ENCODE assay signal across 18 mouse cellular contexts in the genomic region with DNA sequence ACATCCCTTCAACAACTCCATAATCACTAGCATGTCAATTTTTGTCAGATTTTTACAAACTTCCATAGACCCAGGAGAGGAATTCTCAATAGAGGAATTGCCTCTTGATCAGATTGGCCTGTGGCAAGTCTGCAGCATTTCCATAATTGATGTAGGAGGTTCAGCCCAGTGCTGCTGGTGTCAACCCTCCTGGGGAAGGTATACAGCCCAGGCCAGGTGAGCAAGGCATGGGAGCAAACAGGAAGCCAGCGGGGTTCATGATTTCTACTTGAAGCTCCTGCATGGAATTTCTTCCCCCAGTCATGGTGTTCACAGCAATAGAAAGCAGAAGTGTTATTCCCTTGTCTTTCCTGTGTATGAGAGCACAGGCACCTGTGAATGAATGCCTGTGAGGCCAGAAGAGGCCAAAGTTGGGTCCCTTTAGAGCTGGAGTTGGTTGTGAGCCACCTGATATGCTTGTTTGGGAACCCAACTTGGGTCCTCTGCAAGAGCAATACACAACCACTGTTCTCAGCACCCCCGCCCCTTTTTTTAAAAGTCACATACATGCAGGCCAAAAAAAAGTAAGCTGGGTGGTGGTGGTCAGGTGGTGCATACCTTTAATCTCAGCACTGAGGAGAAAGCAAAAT. TPM values are rescaled to one million over a fixed set of nuclear protein-coding genes. Genes with fewer than 3 reads are reported as not detected.
DNase-seq lines count a peak whose midpoint lies in the region; ATAC-seq and TF ChIP-seq lines count a peak whose summit lies in the region.
"Had no signal": no experiment of that assay in that cellular context is flagged by ENCODE, and none has a peak within 500 bp of the region (broad histone marks: within the 10 kb centered on the region; RNA-seq: fewer than 3 reads in every experiment).

No protein-coding gene starts in this region.

- H3K4me2 ChIP-seq in heart, embryonic 12.5 days, result no peak overlapping the region
- H3K4me2 ChIP-seq in liver, embryonic 11.5 days, result no peak overlapping the region
- no peak overlapping the region for H3K4me2 ChIP-seq in liver, embryonic 12.5 days
- H3K4me2 ChIP-seq in liver, postnatal 0 days (ENCODE audit: low read depth, low read length), result no peak overlapping the region
- H3K4me2 ChIP-seq: forebrain, embryonic 13.5 days; hindbrain, embryonic 12.5 days; limb, embryonic 15.5 days; lung, embryonic 14.5 days had no signal

- WGBS in heart, embryonic 12.5 days, result 71% methylated on average over 2 of the region's 2 CpGs
- 68% methylated on average over 2 of the region's 2 CpGs for WGBS in liver, embryonic 11.5 days
- 59% methylated on average over 2 of the region's 2 CpGs for WGBS in liver, embryonic 12.5 days (ENCODE audit: insufficient replicate concordance)
- 78% methylated on average over 2 of the region's 2 CpGs for WGBS in liver, postnatal 0 days (ENCODE audit: insufficient replicate concordance)

- no peak overlapping the region for H3K9ac ChIP-seq in heart, embryonic 12.5 days
- no peak overlapping the region for H3K9ac ChIP-seq in liver, embryonic 11.5 days (ENCODE audit: low read depth, low read length)
- H3K9ac ChIP-seq in liver, embryonic 12.5 days, result no peak overlapping the region
- H3K9ac ChIP-seq in liver, postnatal 0 days (replicated peaks), result no peak overlapping the region
- H3K9ac ChIP-seq: forebrain, embryonic 13.5 days; hindbrain, embryonic 12.5 days; limb, embryonic 15.5 days; lung, embryonic 14.5 days had no signal

- H3K4me3 ChIP-seq in heart, embryonic 12.5 days, result no peak overlapping the region
- no peak overlapping the region for H3K4me3 ChIP-seq in liver, embryonic 11.5 days (ENCODE audit: low read depth, low read length)
- no peak overlapping the region for H3K4me3 ChIP-seq in liver, embryonic 12.5 days
- no peak overlapping the region for H3K4me3 ChIP-seq in liver, postnatal 0 days (ENCODE audit: low read depth, low read length)
- H3K4me3 ChIP-seq: forebrain, embryonic 13.5 days; hindbrain, embryonic 12.5 days; limb, embryonic 15.5 days had no signal

- no peaks in the 10 kb centered on the region for H3K27me3 ChIP-seq in heart, embryonic 12.5 days (replicated peaks)
- H3K27me3 ChIP-seq in liver, embryonic 11.5 days (replicated peaks; ENCODE audit: control insufficient read depth, insufficient read depth, low read length), result no peaks in the 10 kb centered on the region
- no peaks in the 10 kb centered on the region for H3K27me3 ChIP-seq in liver, embryonic 12.5 days (replicated peaks)
- no peaks in the 10 kb centered on the region for H3K27me3 ChIP-seq in liver, postnatal 0 days (ENCODE audit: insufficient read depth, low read length)
- H3K27me3 ChIP-seq: forebrain, embryonic 13.5 days; hindbrain, embryonic 12.5 days; limb, embryonic 15.5 days had no signal

- peak overlapping the region; percentile 18; the same call in 1 of the 2 replicates for H3K27ac ChIP-seq in heart, embryonic 12.5 days (ENCODE audit: poor library complexity, severe bottlenecking)
- peak overlapping the region; percentile 43; the same call in 1 of the 2 replicates for H3K27ac ChIP-seq in liver, embryonic 11.5 days (ENCODE audit: low read depth, low read length)
- no peak overlapping the region for H3K27ac ChIP-seq in liver, embryonic 12.5 days
- H3K27ac ChIP-seq in liver, postnatal 0 days (ENCODE audit: low read depth), result 0 out of 2 replicates have a peak overlapping the region, but pooled peaks have one; percentile 29
- H3K27ac ChIP-seq: forebrain, embryonic 13.5 days; hindbrain, embryonic 12.5 days; limb, embryonic 15.5 days had no signal

- no peak for TF ChIP-seq EP300 in liver, postnatal 0 days (IDR thresholded peaks at IDR 0.05; ENCODE audit: low read depth)

- peaks cover 58% of the 10 kb centered on the region for H3K36me3 ChIP-seq in heart, embryonic 12.5 days
- peaks cover 37% of the 10 kb centered on the region for H3K36me3 ChIP-seq in liver, embryonic 11.5 days (ENCODE audit: control insufficient read depth, insufficient read depth, low read length)
- H3K36me3 ChIP-seq in liver, embryonic 12.5 days, result peaks cover 83% of the 10 kb centered on the region
- peaks cover 60% of the 10 kb centered on the region for H3K36me3 ChIP-seq in liver, postnatal 0 days (replicated peaks; ENCODE audit: insufficient read depth, low read length)

- H3K9me3 ChIP-seq in heart, embryonic 12.5 days (replicated peaks), result no peaks in the 10 kb centered on the region
- no peaks in the 10 kb centered on the region for H3K9me3 ChIP-seq in liver, embryonic 11.5 days (ENCODE audit: control insufficient read depth, low read length)
- no peaks in the 10 kb centered on the region for H3K9me3 ChIP-seq in liver, embryonic 12.5 days (replicated peaks)
- H3K9me3 ChIP-seq in liver, postnatal 0 days (ENCODE audit: low read length), result no peaks in the 10 kb centered on the region
- H3K9me3 ChIP-seq: forebrain, embryonic 13.5 days; hindbrain, embryonic 12.5 days; limb, embryonic 15.5 days had no signal

- ATAC-seq in heart, embryonic 12.5 days (ENCODE audit: insufficient number of reproducible peaks, low FRiP score), result no peak
- ATAC-seq in liver, embryonic 11.5 days (replicated peaks; ENCODE audit: low FRiP score), result no peak
- ATAC-seq in liver, embryonic 12.5 days, result no peak
- no peak for ATAC-seq in liver, postnatal 0 days
- no peak for ATAC-seq in CD4-positive, CD25-positive, alpha-beta regulatory T cell, adult 4 months
- ATAC-seq: forebrain, embryonic 13.5 days had no signal

- peaks cover 7% of the 10 kb centered on the region for H3K4me1 ChIP-seq in heart, embryonic 12.5 days (replicated peaks)
- H3K4me1 ChIP-seq in liver, embryonic 11.5 days (replicated peaks; ENCODE audit: control insufficient read depth, insufficient read depth, low read length), result peaks cover 16% of the 10 kb centered on the region
- H3K4me1 ChIP-seq in liver, embryonic 12.5 days, result peaks cover 33% of the 10 kb centered on the region
- H3K4me1 ChIP-seq in liver, postnatal 0 days (ENCODE audit: insufficient read depth), result peaks cover 13% of the 10 kb centered on the region

- DNase-seq in heart, adult 8-10 months (ENCODE audit: low spot score), result no peak
- no peak for DNase-seq in liver, embryonic 11.5 days (ENCODE audit: low spot score)
- peak; percentile 41 for DNase-seq in R1 (ENCODE audit: low read depth, low spot score)
- no peak for DNase-seq in liver, postnatal 0 days
- no peak for DNase-seq in urinary bladder, postnatal 4 days (ENCODE audit: low spot score in 2 of 2)
- DNase-seq: adrenal gland, adult 2 months; cerebellum, adult 8-10 months; gastrocnemius, postnatal 10 days; heart, adult 11 months; lung, embryonic 14.5 days; lung, postnatal 36 days; thymus, postnatal 25 days had no signal

- TF ChIP-seq CTCF in liver, postnatal 0 days (IDR thresholded peaks at IDR 0.05; ENCODE audit: low read depth), result no peak

RNA-seq across cellular contexts. Expression of a gene that starts 5.6 kb away (rescaled TPM):
- 4,539 and 4,606 TPM in 2 replicates for polyA plus RNA-seq in heart, embryonic 12.5 days (2016; fragmentation: Nextera tagmentation; extraction: Ambion mirVana)
- 100 to 1,000 TPM; 262 to 310 (median 280) TPM for total RNA-seq in heart, adult 8-10 months (2022)
- polyA plus RNA-seq in liver, embryonic 11.5 days (2014; fragmentation: Nextera tagmentation; extraction: Ambion mirVana), result 5,363 and 5,401 TPM in 2 replicates
- polyA plus RNA-seq in liver, embryonic 12.5 days (2016; fragmentation: Nextera tagmentation; extraction: Ambion mirVana), result 3,798 and 3,900 TPM in 2 replicates
- 2,313 and 2,332 TPM in 2 replicates for polyA plus RNA-seq in liver, postnatal 0 days (2015; fragmentation: Nextera tagmentation; extraction: Ambion mirVana)
- polyA plus RNA-seq in CD4-positive, CD25-positive, alpha-beta regulatory T cell, adult 4 months (2017; shearing (Covaris generic)), result 1,000 to 10,000 TPM; 2,528 to 2,595 TPM

RNA-seq across cellular contexts. Expression of a gene that starts 23.4 kb away (rescaled TPM):
- polyA plus RNA-seq in heart, embryonic 12.5 days (2016; fragmentation: Nextera tagmentation; extraction: Ambion mirVana), result 306 TPM in 2 replicates
- 10 to 100 TPM; 80.1 to 97.8 (median 88.2) TPM for total RNA-seq in heart, adult 8-10 months (2022)
- polyA plus RNA-seq in liver, embryonic 11.5 days (2014; fragmentation: Nextera tagmentation; extraction: Ambion mirVana), result 242 and 254 TPM in 2 replicates
- polyA plus RNA-seq in liver, embryonic 12.5 days (2016; fragmentation: Nextera tagmentation; extraction: Ambion mirVana), result 121 and 125 TPM in 2 replicates
- 135 and 137 TPM in 2 replicates for polyA plus RNA-seq in liver, postnatal 0 days (2015; fragmentation: Nextera tagmentation; extraction: Ambion mirVana)
- polyA plus RNA-seq in CD4-positive, CD25-positive, alpha-beta regulatory T cell, adult 4 months (2017; shearing (Covaris generic)), result 100 to 1,000 TPM; 147 to 164 TPM

RNA-seq across cellular contexts. Expression of a gene that starts 32.0 kb away (rescaled TPM):
- polyA plus RNA-seq in heart, embryonic 12.5 days (2016; fragmentation: Nextera tagmentation; extraction: Ambion mirVana), result 7.0 and 7.5 TPM in 2 replicates
- total RNA-seq in heart, adult 8-10 months (2022), result 10 to 100 TPM; 37.1 to 38.7 (median 37.5) TPM
- 11.5 and 12.7 TPM in 2 replicates for polyA plus RNA-seq in liver, embryonic 11.5 days (2014; fragmentation: Nextera tagmentation; extraction: Ambion mirVana)
- 5.6 and 6.7 TPM in 2 replicates for polyA plus RNA-seq in liver, embryonic 12.5 days (2016; fragmentation: Nextera tagmentation; extraction: Ambion mirVana)
- polyA plus RNA-seq in liver, postnatal 0 days (2015; fragmentation: Nextera tagmentation; extraction: Ambion mirVana), result 3.4 and 3.7 TPM in 2 replicates
- polyA plus RNA-seq in CD4-positive, CD25-positive, alpha-beta regulatory T cell, adult 4 months (2017; shearing (Covaris generic)), result 10 to 100 TPM; 46.5 to 67.2 TPM

RNA-seq across cellular contexts. Expression of a gene that starts 54.9 kb away (rescaled TPM):
- polyA plus RNA-seq in heart, embryonic 12.5 days (2016; fragmentation: Nextera tagmentation; extraction: Ambion mirVana), result 29.8 and 32.6 TPM in 2 replicates
- 10 to 100 TPM; 23.2 to 32.4 (median 28.9) TPM for total RNA-seq in heart, adult 8-10 months (2022)
- 13.2 and 13.7 TPM in 2 replicates for polyA plus RNA-seq in liver, embryonic 11.5 days (2014; fragmentation: Nextera tagmentation; extraction: Ambion mirVana)
- 11.2 and 11.6 TPM in 2 replicates for polyA plus RNA-seq in liver, embryonic 12.5 days (2016; fragmentation: Nextera tagmentation; extraction: Ambion mirVana)
- 5.6 and 6.1 TPM in 2 replicates for polyA plus RNA-seq in liver, postnatal 0 days (2015; fragmentation: Nextera tagmentation; extraction: Ambion mirVana)
- polyA plus RNA-seq in CD4-positive, CD25-positive, alpha-beta regulatory T cell, adult 4 months (2017; shearing (Covaris generic)), result 10 to 100 TPM; 22.2 to 22.3 TPM
